Mouse (Mus musculus) cerebellum, adult 2 months (tissue): Measurements from ENCODE around the gene E030018B13Rik.

Experiments used
- CTCF ChIP-seq: fragments of 200-500 bp; IDR thresholded peaks from 2 replicates; pipeline ENCODE4 v1.5.1; 2011; ENCODE audit warnings: low read depth, mild to moderate bottlenecking, control low read depth, low read length, moderate library complexity, borderline replicate concordance; ENCODE audit not compliant: insufficient read depth
- POLR2A ChIP-seq: fragments of 200-500 bp; IDR thresholded peaks from 2 replicates; pipeline ENCODE4 v1.6.1; 2011; ENCODE audit warnings: low read length, control low read depth, borderline replicate concordance; ENCODE audit not compliant: insufficient read depth

DNA sequence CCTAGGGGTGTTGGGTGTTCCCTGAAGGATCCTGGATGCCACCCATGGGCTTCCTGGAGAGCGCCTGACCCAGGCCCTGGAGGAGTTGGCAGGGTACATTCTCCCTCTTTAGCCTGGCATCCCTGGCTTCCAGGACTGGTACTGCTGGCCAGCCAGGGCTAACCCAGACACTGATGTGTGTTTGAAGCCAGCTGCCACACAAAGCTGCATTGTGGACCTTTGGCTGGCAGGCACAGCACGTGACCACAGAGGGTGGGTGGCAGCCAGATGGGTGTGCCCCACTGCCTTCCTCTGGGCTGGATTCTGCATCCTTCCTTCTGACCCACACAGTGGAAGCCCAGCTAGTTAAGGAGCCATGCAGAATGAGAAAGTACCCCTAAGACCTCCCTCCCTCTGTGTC, 48.5 kb downstream of the E030018B13Rik start:
- TF ChIP-seq POLR2A (no peak), CTCF (0 out of 2 replicates have a peak, but pooled peaks have one; percentile 15)
